Mouse (Mus musculus): ENCODE data around the gene Cfap126.

The Cfap126 gene

GRCm38 (mm10) chr1:171094424-171094823, 19.3 kb upstream of the Cfap126 start:
- no peak for DNase-seq (ENCODE audit: low read depth in 1 of 2, low spot score in 2 of 2)

- DNase-seq (ENCODE audit: low read depth in 1 of 2, low spot score in 2 of 2): no peak
These were observed 17.4 kb upstream of the Cfap126 start for GRCm38 (mm10) chr1:171096110-171096964.

GRCm38 (mm10) chr1:171097136-171097535, 16.6 kb upstream of the Cfap126 start:
- no peak for DNase-seq (ENCODE audit: low read depth in 1 of 2, low spot score in 2 of 2)

GRCm38 (mm10) chr1:171097612-171098011, 16.1 kb upstream of the Cfap126 start:
- no peak for DNase-seq (ENCODE audit: low read depth in 1 of 2, low spot score in 2 of 2)

- no peak for DNase-seq (ENCODE audit: low read depth in 1 of 2, low spot score in 2 of 2)
These were observed 12.7 kb upstream of the Cfap126 start for GRCm38 (mm10) chr1:171101033-171101432.

- peak; percentile 71 to 77 for DNase-seq (ENCODE audit: low read depth in 1 of 2, low spot score in 2 of 2)
These were observed 11.8 kb upstream of the Cfap126 start for GRCm38 (mm10) chr1:171101733-171102546.

GRCm38 (mm10) chr1:171102547-171103177, 11.1 kb upstream of the Cfap126 start:
- peak; percentile 60 to 79 for DNase-seq (ENCODE audit: low read depth in 1 of 2, low spot score in 2 of 2)

- DNase-seq (ENCODE audit: low read depth in 1 of 2, low spot score in 2 of 2): no peak
These were observed 10.4 kb upstream of the Cfap126 start for GRCm38 (mm10) chr1:171103179-171103840.

- DNase-seq (ENCODE audit: low read depth in 1 of 2, low spot score in 2 of 2): no peak
These were observed 8.5 kb upstream of the Cfap126 start for GRCm38 (mm10) chr1:171105226-171105625.

GRCm38 (mm10) chr1:171109620-171110019, 4.1 kb upstream of the Cfap126 start:
- no peak for DNase-seq (ENCODE audit: low read depth in 1 of 2, low spot score in 2 of 2)

- no peak for DNase-seq (ENCODE audit: low read depth in 1 of 2, low spot score in 2 of 2)
These were observed 3.1 kb upstream of the Cfap126 start for GRCm38 (mm10) chr1:171110659-171111019.

GRCm38 (mm10) chr1:171111020-171111780, 2.5 kb upstream of the Cfap126 start:
- peak; percentile 82 to 92 for DNase-seq (ENCODE audit: low read depth in 1 of 2, low spot score in 2 of 2)

GRCm38 (mm10) chr1:171111781-171112575, 1.7 kb upstream of the Cfap126 start:
- no peak for DNase-seq (ENCODE audit: low read depth in 1 of 2, low spot score in 2 of 2)

GRCm38 (mm10) chr1:171112986-171113385, 732 bp upstream of the Cfap126 start:
- no peak for DNase-seq (ENCODE audit: low read depth in 1 of 2, low spot score in 2 of 2)

- DNase-seq (ENCODE audit: low read depth in 1 of 2, low spot score in 2 of 2): no peak
These were observed 2.6 kb downstream of the Cfap126 start for GRCm38 (mm10) chr1:171116280-171116679.

- peak in 1 of 2 experiments; percentile 21 for DNase-seq (ENCODE audit: low read depth in 1 of 2, low spot score in 2 of 2)
These were observed 4.6 kb downstream of the Cfap126 start for GRCm38 (mm10) chr1:171118269-171118684.

- no peak for DNase-seq (ENCODE audit: low read depth in 1 of 2, low spot score in 2 of 2)
These were observed 5.3 kb downstream of the Cfap126 start for GRCm38 (mm10) chr1:171118996-171119395.

GRCm38 (mm10) chr1:171119405-171119804, 5.7 kb downstream of the Cfap126 start:
- DNase-seq (ENCODE audit: low read depth in 1 of 2, low spot score in 2 of 2): no peak

- DNase-seq (ENCODE audit: low read depth in 1 of 2, low spot score in 2 of 2): no peak
These were observed 7.2 kb downstream of the Cfap126 start for GRCm38 (mm10) chr1:171120893-171121292.

GRCm38 (mm10) chr1:171121839-171122238, 8.1 kb downstream of the Cfap126 start:
- no peak for DNase-seq (ENCODE audit: low read depth in 1 of 2, low spot score in 2 of 2)

Data from monocyte, adult 2 months (primary cell).